Mouse (Mus musculus) lung, postnatal 0 days (tissue): Measurements from ENCODE around the gene Crhr2. TPM values are rescaled to one million over a fixed set of nuclear protein-coding genes. Genes with fewer than 3 reads are reported as not detected.

Experiments
- ATAC-seq: fragments of 200-750 bp; cut with Nextera tagmentation; 2 replicates; pipeline ENCODE4 v1.8.0; 2017; ENCODE audit warnings: moderate library complexity
- DNase-seq: peaks from one replicate; pipeline ENCODE4 v3.0.0-alpha.2; 2016; ENCODE audit warnings: low spot score
- H3K27ac ChIP-seq: fragments of 300-500 bp; sonication (generic); 2 replicates; pipeline ENCODE4 v1.5.1; 2014; ENCODE audit warnings: antibody characterized with exemption, mild to moderate bottlenecking, low read length, mixed read lengths
- H3K27me3 ChIP-seq: fragments of 300-500 bp; sonication (generic); replicated peaks from 2 replicates; pipeline ENCODE4 v1.6.1; 2014; ENCODE audit warnings: low read length, mixed read lengths; ENCODE audit not compliant: insufficient read depth
- H3K36me3 ChIP-seq: fragments of 300-500 bp; sonication (generic); 2 replicates; pipeline ENCODE4 v1.6.1; 2014; ENCODE audit warnings: low read length, mixed read lengths; ENCODE audit not compliant: insufficient read depth
- H3K4me1 ChIP-seq: fragments of 300-500 bp; sonication (generic); 2 replicates; pipeline ENCODE4 v1.6.1; 2014; ENCODE audit warnings: antibody characterized with exemption, low read depth, low read length, mixed read lengths; ENCODE audit not compliant: insufficient read depth
- H3K4me2 ChIP-seq: fragments of 300-500 bp; sonication (generic); replicated peaks from 2 replicates; pipeline ENCODE4 v1.6.1; 2014; ENCODE audit warnings: low read depth, mild to moderate bottlenecking, low read length, moderate library complexity, mixed read lengths
- H3K4me3 ChIP-seq: fragments of 300-500 bp; sonication (generic); 2 replicates; pipeline ENCODE4 v1.5.1; 2014; ENCODE audit warnings: low read depth, low read length
- H3K9ac ChIP-seq: fragments of 300-500 bp; sonication (generic); replicated peaks from 2 replicates; pipeline ENCODE4 v1.6.1; 2014; ENCODE audit warnings: low read depth, mild to moderate bottlenecking
- H3K9me3 ChIP-seq: fragments of 300-500 bp; sonication (generic); 2 replicates; pipeline ENCODE4 v1.6.1; 2016; ENCODE audit warnings: low read length, mixed read lengths
- CTCF ChIP-seq: IDR thresholded peaks from 2 replicates; pipeline ENCODE4 v1.5.1; 2016; ENCODE audit warnings: antibody characterized with exemption, mild to moderate bottlenecking
- EP300 ChIP-seq: IDR thresholded peaks from 2 replicates; pipeline ENCODE4 v1.6.1; 2016; ENCODE audit warnings: antibody characterized with exemption, mild to moderate bottlenecking, control low read depth
- WGBS: fragments of 180-500 bp; shearing (Covaris S2); extraction: QIAGEN DNeasy Blood & Tissue Kit; methylation state at CpG from one replicate; pipeline ENCODE4 v1.1.7; 2014; 5-methylcytosine and 5-hydroxymethylcytosine counted together
- polyA plus RNA-seq: library from polyadenylated mRNA; unstranded; fragments of >200 nt; fragmentation: Nextera tagmentation; extraction: Ambion mirVana; gene quantifications from 2 replicates; pipeline ENCODE4 v1.2.1, GENCODE M21; 2015

Gene Crhr2
- polyA plus RNA-seq, 1 experiment from 2014 or later: 0.17 TPM

DNA sequence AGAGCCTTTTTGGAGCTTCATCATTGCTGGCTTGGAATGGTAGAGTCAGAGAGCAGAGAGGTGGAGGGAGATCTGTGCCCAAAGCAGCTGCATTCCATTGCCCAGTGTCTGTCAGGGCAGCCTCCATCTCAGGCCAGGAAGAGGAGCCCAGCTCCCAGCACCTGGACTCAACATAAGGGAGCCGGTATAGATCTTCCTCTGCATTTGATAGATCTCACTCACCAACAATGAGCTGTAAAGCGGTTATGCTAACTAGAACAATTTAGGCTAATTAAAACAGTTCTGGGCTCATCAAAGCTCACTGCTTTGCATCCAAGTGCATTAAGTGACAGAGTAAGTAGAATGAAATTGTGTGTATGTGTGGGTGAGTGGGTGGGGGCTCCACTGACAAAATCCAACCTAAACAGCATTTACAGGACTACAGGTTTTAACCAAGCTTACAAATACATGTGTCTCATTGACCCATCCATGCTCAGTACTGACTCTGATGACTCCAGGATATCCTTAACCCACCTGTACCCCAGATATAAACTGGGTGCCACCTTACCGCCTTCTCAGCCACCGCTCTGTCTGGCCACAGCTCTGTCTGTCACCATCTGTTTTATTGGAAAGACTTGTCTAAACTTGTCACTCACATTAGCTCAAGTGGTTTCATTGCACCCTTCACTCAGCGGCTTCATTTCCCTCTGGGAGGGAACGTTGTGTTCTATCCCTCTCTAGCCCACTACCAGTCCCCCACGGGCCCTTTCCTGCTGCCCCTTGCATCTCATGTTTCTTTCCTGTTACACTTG, 50.4 kb downstream of the Crhr2 start:
- DNase-seq: no peak
- Histone ChIP-seq H3K9ac (no peak overlapping the region), H3K4me1 (no peaks in the 10 kb centered on the region), H3K36me3 (peaks cover 26% of the 10 kb centered on the region), H3K27ac (no peak overlapping the region), H3K9me3 (no peaks in the 10 kb centered on the region), H3K4me3 (no peak overlapping the region), H3K4me2 (no peak overlapping the region), H3K27me3 (no peaks in the 10 kb centered on the region)
- 61% methylated on average over 7 of the region's 7 CpGs for WGBS
- TF ChIP-seq EP300 (no peak), CTCF (no peak)
- ATAC-seq: no peak

DNA sequence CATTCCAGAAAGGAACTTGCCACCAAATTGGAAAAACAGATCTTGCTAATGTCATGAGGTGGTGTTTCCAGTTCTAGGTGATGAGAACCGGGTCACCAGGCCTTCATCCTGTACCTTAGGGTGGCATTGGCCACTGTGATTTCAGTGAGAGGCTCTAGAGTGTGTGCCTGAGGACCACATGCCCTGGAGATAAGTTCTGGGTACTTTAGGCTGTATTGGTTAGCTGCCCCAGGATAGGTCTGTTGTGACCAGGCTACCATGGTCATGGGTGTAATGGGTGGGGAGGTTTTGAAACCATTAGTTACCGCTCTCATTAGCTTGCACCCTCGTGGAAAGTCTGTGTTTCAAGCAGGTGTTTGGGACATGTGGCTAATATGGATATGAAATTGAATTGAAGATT, 51.4 kb downstream of the Crhr2 start:
- Histone ChIP-seq H3K36me3 (peaks cover 37% of the 10 kb centered on the region), H3K9me3 (no peaks in the 10 kb centered on the region), H3K9ac (no peak overlapping the region), H3K4me3 (no peak overlapping the region), H3K27me3 (no peaks in the 10 kb centered on the region), H3K4me2 (no peak overlapping the region), H3K27ac (no peak overlapping the region), H3K4me1 (no peaks in the 10 kb centered on the region)
- ATAC-seq (no peak), DNase-seq (no peak)
- TF ChIP-seq EP300 (no peak), CTCF (no peak)
- WGBS: 87% methylated on average over 3 of the region's 3 CpGs

DNA sequence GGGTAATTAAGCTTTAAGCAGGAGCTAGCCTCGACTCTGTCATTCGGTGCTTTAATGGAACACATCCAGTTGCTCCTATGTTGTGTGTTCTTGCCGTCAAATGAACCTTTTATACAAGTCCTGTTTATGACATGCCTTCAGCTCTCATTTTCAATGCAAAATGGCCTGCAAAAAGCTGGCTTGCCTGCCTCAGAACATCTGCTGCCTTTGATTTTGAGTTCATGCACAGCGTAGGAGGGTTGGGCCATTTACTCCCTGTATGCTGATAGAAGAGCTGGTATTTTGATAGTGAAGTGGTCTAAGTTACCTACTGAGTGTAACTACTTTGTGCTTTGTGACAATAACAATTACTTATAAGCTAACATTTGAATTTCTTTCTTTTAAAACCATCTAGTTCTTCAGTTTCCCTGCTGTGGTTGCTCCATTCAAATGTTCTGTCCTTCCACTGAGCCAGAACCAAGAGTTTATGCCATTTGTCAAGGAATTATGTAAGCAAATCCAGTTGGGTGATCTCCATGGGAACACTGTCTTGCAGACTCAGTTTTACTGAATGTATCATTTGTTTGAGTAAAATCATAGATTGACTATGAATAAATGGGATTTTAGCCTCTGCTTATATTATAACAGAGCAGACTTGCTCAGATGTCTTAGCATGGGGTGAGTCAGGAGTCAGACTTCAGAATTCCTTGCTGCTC, 56.1 kb downstream of the Crhr2 start:
- Histone ChIP-seq H3K9me3 (no peaks in the 10 kb centered on the region), H3K27ac (no peak overlapping the region), H3K4me1 (no peaks in the 10 kb centered on the region), H3K9ac (no peak overlapping the region), H3K27me3 (no peaks in the 10 kb centered on the region), H3K4me2 (no peak overlapping the region), H3K36me3 (peaks cover 50% of the 10 kb centered on the region), H3K4me3 (no peak overlapping the region)
- 92% methylated on average over 4 of the region's 4 CpGs for WGBS
- ATAC-seq (no peak), DNase-seq (no peak)
- TF ChIP-seq EP300 (no peak), CTCF (no peak)

DNA sequence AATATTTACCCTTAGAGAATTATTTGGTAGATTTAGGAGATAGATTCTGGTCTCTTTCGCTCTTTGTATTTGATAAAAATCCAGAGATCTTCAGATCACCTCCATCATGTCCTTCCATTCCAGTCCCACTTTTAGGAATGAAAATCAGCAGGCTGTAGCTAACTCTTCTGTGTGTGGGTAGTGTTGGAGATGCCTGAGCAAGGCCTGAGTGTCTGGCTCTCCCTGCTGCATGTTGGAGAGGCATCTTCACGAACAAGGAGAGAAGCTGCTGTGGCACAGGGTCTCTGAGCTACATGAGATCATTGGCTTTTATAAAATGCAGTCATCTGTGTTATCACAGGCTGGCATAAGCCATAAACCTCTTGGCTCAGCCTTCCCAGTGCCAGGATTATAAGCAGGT, 66.9 kb downstream of the Crhr2 start:
- H3K27ac ChIP-seq: no peak overlapping the region
- H3K36me3 ChIP-seq: peaks cover 60% of the 10 kb centered on the region
- no peaks in the 10 kb centered on the region for H3K27me3 ChIP-seq
- no peaks in the 10 kb centered on the region for H3K4me1 ChIP-seq
- TF ChIP-seq CTCF (no peak), EP300 (no peak)
- WGBS: 93% methylated on average over 2 of the region's 2 CpGs
- DNase-seq: no peak
- no peak overlapping the region for H3K4me3 ChIP-seq
- no peak for ATAC-seq
- H3K9ac ChIP-seq: no peak overlapping the region
- no peak overlapping the region for H3K4me2 ChIP-seq
- no peaks in the 10 kb centered on the region for H3K9me3 ChIP-seq

DNA sequence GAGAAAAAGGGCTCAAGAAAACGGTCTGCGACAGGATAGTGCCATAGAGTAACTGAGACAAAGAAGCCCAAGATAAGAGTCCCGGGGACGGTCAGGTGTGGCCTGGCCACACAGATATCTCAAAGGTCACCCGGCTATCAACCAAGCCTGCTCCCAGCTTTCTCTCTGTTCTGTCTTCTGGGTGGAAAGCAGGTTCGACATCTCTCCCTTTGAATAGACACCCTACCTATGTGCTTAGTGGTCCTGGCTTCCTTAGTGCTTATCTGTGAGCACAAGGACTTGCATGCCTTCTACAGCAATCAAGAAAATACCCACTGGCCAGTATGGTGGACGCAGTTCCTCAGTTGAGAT, 68.4 kb downstream of the Crhr2 start:
- no peak for TF ChIP-seq EP300
- TF ChIP-seq CTCF: no peak
- WGBS: 93% methylated on average over 7 of the region's 7 CpGs

DNA sequence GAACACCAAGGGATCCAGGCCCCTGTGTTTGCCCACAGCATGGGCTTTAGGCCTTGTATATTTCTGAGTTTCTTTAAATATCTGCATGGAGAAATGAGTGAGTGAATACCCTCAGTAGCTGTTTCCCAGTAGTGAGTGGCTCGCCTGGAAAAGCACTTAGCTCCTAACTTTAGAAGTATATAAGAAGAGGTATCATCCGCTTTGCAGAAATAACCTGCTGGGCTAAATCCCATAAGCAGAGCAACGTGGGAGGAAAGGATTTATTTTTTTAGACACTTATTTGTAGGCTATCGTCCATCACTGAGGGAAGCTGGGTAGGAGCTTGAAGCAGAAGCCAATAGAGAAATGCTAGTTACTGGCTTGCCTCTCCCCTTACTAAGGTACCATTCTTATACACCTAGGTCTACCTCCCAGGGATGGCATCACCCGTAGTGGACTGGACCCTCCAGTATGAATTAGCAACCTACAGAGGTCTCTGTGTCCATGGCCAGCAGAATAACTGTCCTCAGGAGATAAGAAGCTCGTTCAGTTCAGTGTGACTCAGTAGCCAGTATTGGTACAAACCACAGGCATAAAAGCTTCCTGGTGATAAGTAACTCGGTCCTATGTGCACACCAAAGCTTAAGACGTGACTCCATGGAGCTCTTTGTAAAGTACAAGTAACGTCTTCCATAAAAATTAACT, 68.9 kb downstream of the Crhr2 start:
- Histone ChIP-seq H3K4me3 (no peak overlapping the region), H3K27me3 (no peaks in the 10 kb centered on the region), H3K4me1 (no peaks in the 10 kb centered on the region), H3K9me3 (no peaks in the 10 kb centered on the region), H3K4me2 (no peak overlapping the region), H3K36me3 (peaks cover 55% of the 10 kb centered on the region), H3K27ac (no peak overlapping the region), H3K9ac (no peak overlapping the region)
- ATAC-seq (no peak), DNase-seq (no peak)
- 86% methylated on average over 9 of the region's 9 CpGs for WGBS
- TF ChIP-seq EP300 (no peak), CTCF (no peak)

More for the DNA sequence above, 68.4 kb downstream of the Crhr2 start:
- Histone ChIP-seq H3K4me1 (no peaks in the 10 kb centered on the region), H3K4me2 (no peak overlapping the region), H3K9me3 (no peaks in the 10 kb centered on the region), H3K27ac (no peak overlapping the region), H3K9ac (no peak overlapping the region), H3K4me3 (no peak overlapping the region), H3K27me3 (no peaks in the 10 kb centered on the region), H3K36me3 (peaks cover 60% of the 10 kb centered on the region)
- no peak for DNase-seq
- ATAC-seq: no peak
